Mouse (Mus musculus): ENCODE measurements around the gene Nutf2. TPM values are rescaled to one million over a fixed set of nuclear protein-coding genes. Genes with fewer than 3 reads are reported as not detected.

Nutf2 gene
- polyA plus RNA-seq, 1 experiment from 2014 or later, result 188 TPM

- H3K36me3 ChIP-seq (ENCODE audit: insufficient read depth, low read length), result peaks cover 22% of the 10 kb centered on the region; the same call in 1 of the 2 replicates
- no peaks in the 10 kb centered on the region for H3K9me3 ChIP-seq (replicated peaks; ENCODE audit: low read length)
- no peaks in the 10 kb centered on the region for H3K27me3 ChIP-seq (ENCODE audit: insufficient read depth, low read length)
- no peak overlapping the region for H3K9ac ChIP-seq (ENCODE audit: low read depth, low read length)
- DNase-seq (ENCODE audit: low spot score), result no peak
- no peak overlapping the region for H3K4me2 ChIP-seq (ENCODE audit: low read length)
- H3K4me3 ChIP-seq (replicated peaks; ENCODE audit: low read depth, low read length), result peak overlapping the region; percentile 61
- 84% methylated on average over 12 of the region's 12 CpGs for WGBS
- H3K27ac ChIP-seq, result no peak overlapping the region
- ATAC-seq (replicated peaks; ENCODE audit: low FRiP score, low read depth), result no peak
- no peak for TF ChIP-seq CTCF (IDR thresholded peaks at IDR 0.05; ENCODE audit: low read depth)
- peaks cover 16% of the 10 kb centered on the region for H3K4me1 ChIP-seq (replicated peaks; ENCODE audit: insufficient read depth, low read length)
Measured at GRCm38 (mm10) chr8:105852146-105852729, 8.1 kb upstream of the Nutf2 start.

DNA sequence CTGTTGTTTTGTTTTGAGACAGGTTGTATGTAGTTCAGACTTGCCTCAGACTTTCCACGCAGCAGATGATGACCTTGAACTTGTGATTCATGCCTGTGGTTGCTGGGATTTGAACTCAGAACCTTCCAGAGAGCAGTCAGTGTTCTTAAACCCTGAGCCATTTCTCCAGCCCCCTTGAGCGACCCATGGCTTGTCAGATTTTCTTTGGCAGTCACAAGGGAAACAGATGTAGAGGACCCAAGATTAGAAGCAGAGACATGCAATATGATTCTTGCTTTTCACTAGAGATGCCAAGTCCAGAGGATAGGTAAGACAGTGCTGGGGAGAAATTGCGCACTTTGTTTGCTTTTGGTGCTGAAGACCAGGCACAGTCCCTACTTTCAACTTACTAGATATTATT is 7.2 kb upstream of the Nutf2 start, which contains the start of gene Cenpt:
Gene Cenpt (minus strand): TSS at position 101 of the 400 bp plus-strand sequence.
- no peak within 1 kb of the TSS for H3K9ac ChIP-seq (ENCODE audit: low read depth, low read length)
- H3K27ac ChIP-seq, result no peak within 1 kb of the TSS
- 90% methylated on average over 3 of the region's 3 CpGs for WGBS
- no peak within 1 kb of the TSS for H3K4me2 ChIP-seq (ENCODE audit: low read length)
- H3K27me3 ChIP-seq (ENCODE audit: insufficient read depth, low read length), result no peaks in the 10 kb centered on the region
- DNase-seq (ENCODE audit: low spot score), result no peak
- peaks cover 14% of the 10 kb centered on the region; the same call in 1 of the 2 replicates for H3K36me3 ChIP-seq (ENCODE audit: insufficient read depth, low read length)
- H3K4me3 ChIP-seq (replicated peaks; ENCODE audit: low read depth, low read length), result no peak within 1 kb of the TSS
- peaks cover 17% of the 10 kb centered on the region for H3K4me1 ChIP-seq (replicated peaks; ENCODE audit: insufficient read depth, low read length)
- no peak for TF ChIP-seq CTCF (IDR thresholded peaks at IDR 0.05; ENCODE audit: low read depth)
- no peaks in the 10 kb centered on the region for H3K9me3 ChIP-seq (replicated peaks; ENCODE audit: low read length)
- ATAC-seq (replicated peaks; ENCODE audit: low FRiP score, low read depth), result no peak

- H3K4me3 ChIP-seq (replicated peaks; ENCODE audit: low read depth, low read length), result peak overlapping the region; percentile 67
- 0 out of 2 replicates have a peak, but pooled peaks cover 4% of the 10 kb centered on the region for H3K36me3 ChIP-seq (ENCODE audit: insufficient read depth, low read length)
- peak overlapping the region; percentile 93 for H3K4me2 ChIP-seq (ENCODE audit: low read length)
- H3K4me1 ChIP-seq (replicated peaks; ENCODE audit: insufficient read depth, low read length), result peaks cover 18% of the 10 kb centered on the region
- TF ChIP-seq CTCF (IDR thresholded peaks at IDR 0.05; ENCODE audit: low read depth), result no peak
- H3K27ac ChIP-seq, result peak overlapping the region; percentile 36
- no peaks in the 10 kb centered on the region for H3K9me3 ChIP-seq (replicated peaks; ENCODE audit: low read length)
- WGBS, result 24% methylated on average over 8 of the region's 8 CpGs
- no peaks in the 10 kb centered on the region for H3K27me3 ChIP-seq (ENCODE audit: insufficient read depth, low read length)
- no peak overlapping the region for H3K9ac ChIP-seq (ENCODE audit: low read depth, low read length)
- DNase-seq (ENCODE audit: low spot score), result no peak
- ATAC-seq (replicated peaks; ENCODE audit: low FRiP score, low read depth), result no peak
Measured at GRCm38 (mm10) chr8:105854303-105854702, 6.1 kb upstream of the Nutf2 start.

GRCm38 (mm10) chr8:105854715-105855216 is 5.6 kb upstream of the Nutf2 start, which contains the start of gene Thap11:
Thap11 (plus strand) TSS chr8:105855132.
- Histone ChIP-seq H3K9ac (ENCODE audit: low read depth, low read length) (peak within 1 kb of the TSS; percentile 82), H3K36me3 (ENCODE audit: insufficient read depth, low read length) (no peaks in the 10 kb centered on the region), H3K27ac (peak within 1 kb of the TSS; percentile 89), H3K4me1 (replicated peaks; ENCODE audit: insufficient read depth, low read length) (peaks cover 23% of the 10 kb centered on the region), H3K4me2 (ENCODE audit: low read length) (peak within 1 kb of the TSS; percentile 93), H3K27me3 (ENCODE audit: insufficient read depth, low read length) (no peaks in the 10 kb centered on the region), H3K4me3 (replicated peaks; ENCODE audit: low read depth, low read length) (peak within 1 kb of the TSS; percentile 67), H3K9me3 (replicated peaks; ENCODE audit: low read length) (no peaks in the 10 kb centered on the region)
- TF ChIP-seq CTCF (IDR thresholded peaks at IDR 0.05; ENCODE audit: low read depth), result peak; percentile 87
- DNase-seq (ENCODE audit: low spot score), result peak; percentile 97
- WGBS, result 0% methylated on average over 42 of the region's 43 CpGs
- ATAC-seq (replicated peaks; ENCODE audit: low FRiP score, low read depth), result peak; percentile 92

DNA sequence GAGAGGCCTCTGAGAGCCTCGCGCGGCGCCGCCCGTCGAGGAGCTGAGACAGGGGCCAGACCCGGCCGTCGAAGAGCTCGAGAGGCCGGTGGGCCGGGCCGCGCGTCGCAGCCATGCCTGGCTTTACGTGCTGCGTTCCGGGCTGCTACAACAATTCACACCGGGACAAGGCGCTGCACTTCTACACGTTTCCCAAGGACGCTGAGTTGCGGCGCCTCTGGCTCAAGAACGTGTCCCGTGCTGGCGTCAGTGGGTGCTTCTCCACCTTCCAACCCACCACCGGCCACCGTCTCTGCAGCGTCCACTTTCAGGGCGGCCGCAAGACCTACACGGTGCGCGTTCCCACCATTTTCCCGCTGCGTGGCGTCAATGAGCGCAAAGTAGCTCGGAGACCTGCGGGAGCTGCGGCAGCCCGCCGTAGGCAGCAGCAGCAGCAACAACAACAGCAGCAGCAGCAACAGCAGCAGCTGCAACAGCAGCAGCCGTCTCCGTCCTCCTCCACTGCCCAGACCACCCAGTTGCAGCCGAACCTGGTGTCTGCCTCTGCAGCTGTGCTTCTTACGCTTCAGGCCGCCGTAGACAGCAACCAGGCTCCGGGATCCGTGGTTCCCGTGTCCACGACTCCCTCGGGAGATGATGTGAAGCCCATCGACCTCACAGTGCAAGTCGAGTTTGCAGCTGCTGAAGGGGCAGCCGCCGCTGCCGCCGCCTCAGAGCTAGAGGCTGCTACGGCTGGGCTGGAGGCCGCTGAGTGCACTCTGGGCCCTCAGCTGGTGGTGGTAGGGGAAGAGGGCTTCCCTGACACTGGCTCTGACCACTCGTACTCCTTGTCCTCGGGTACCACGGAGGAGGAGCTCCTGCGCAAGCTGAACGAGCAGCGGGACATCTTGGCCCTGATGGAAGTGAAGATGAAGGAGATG is 4.9 kb upstream of the Nutf2 start:
- no peaks in the 10 kb centered on the region for H3K27me3 ChIP-seq (ENCODE audit: insufficient read depth, low read length)
- H3K9ac ChIP-seq (ENCODE audit: low read depth, low read length), result peak overlapping the region; percentile 82
- WGBS, result under 1% methylated on average over 70 of the region's 71 CpGs
- no peaks in the 10 kb centered on the region for H3K9me3 ChIP-seq (replicated peaks; ENCODE audit: low read length)
- H3K4me2 ChIP-seq (ENCODE audit: low read length), result peak overlapping the region; percentile 93
- no peaks in the 10 kb centered on the region for H3K36me3 ChIP-seq (ENCODE audit: insufficient read depth, low read length)
- ATAC-seq (replicated peaks; ENCODE audit: low FRiP score, low read depth), result peak; percentile 3; the same call in 1 of the 2 replicates
- H3K4me3 ChIP-seq (replicated peaks; ENCODE audit: low read depth, low read length), result peak overlapping the region; percentile 67
- peak overlapping the region; percentile 89 for H3K27ac ChIP-seq
- DNase-seq (ENCODE audit: low spot score), result peak; percentile 43
- TF ChIP-seq CTCF (IDR thresholded peaks at IDR 0.05; ENCODE audit: low read depth), result no peak
- H3K4me1 ChIP-seq (replicated peaks; ENCODE audit: insufficient read depth, low read length), result peaks cover 23% of the 10 kb centered on the region

GRCm38 (mm10) chr8:105856168-105856835 is 4.1 kb upstream of the Nutf2 start:
- no peak for TF ChIP-seq CTCF (IDR thresholded peaks at IDR 0.05; ENCODE audit: low read depth)
- ATAC-seq (replicated peaks; ENCODE audit: low FRiP score, low read depth) (no peak), DNase-seq (ENCODE audit: low spot score) (no peak)
- no peaks in the 10 kb centered on the region for H3K27me3 ChIP-seq (ENCODE audit: insufficient read depth, low read length)
- H3K4me1 ChIP-seq (replicated peaks; ENCODE audit: insufficient read depth, low read length), result peaks cover 19% of the 10 kb centered on the region
- H3K9ac ChIP-seq (ENCODE audit: low read depth, low read length), result peak overlapping the region; percentile 82
- no peaks in the 10 kb centered on the region for H3K36me3 ChIP-seq (ENCODE audit: insufficient read depth, low read length)
- no peaks in the 10 kb centered on the region for H3K9me3 ChIP-seq (replicated peaks; ENCODE audit: low read length)
- peak overlapping the region; percentile 93 for H3K4me2 ChIP-seq (ENCODE audit: low read length)
- peak overlapping the region; percentile 89 for H3K27ac ChIP-seq
- WGBS, result 10% methylated on average over 15 of the region's 15 CpGs
- H3K4me3 ChIP-seq (replicated peaks; ENCODE audit: low read depth, low read length), result peak overlapping the region; percentile 67
